Mouse (Mus musculus) megakaryocyte progenitor cell, adult 5-6 weeks (primary cell): ENCODE data around the gene Nrxn3. TPM values are rescaled to one million over a fixed set of nuclear protein-coding genes. Genes with fewer than 3 reads are reported as not detected.

Experiments
- ATAC-seq: replicated peaks from 2 replicates; pipeline ENCODE4 v1.8.0; 2016; ENCODE audit warnings: mild to moderate bottlenecking, moderate TSS enrichment, inconsistent platforms; ENCODE audit not compliant: poor library complexity
- total RNA-seq, 2 experiments: library from RNA; stranded (forward) in 1 of 2; stranded (reverse) in 1 of 2; fragments of 157-497, 149-512 nt in 1 of 2; fragments of 200-1000 nt in 1 of 2; gene quantifications; 2 replicates each; pipeline versions ENCODE4 v1.2.3 to v1.2.4; 2015 to 2017

Nrxn3 gene
- total RNA-seq, 2 experiments from 2014 or later: not detected

GRCm38 (mm10) chr12:89888647-89889046, 1166.0 kb downstream of the Nrxn3 start:
- no peak for ATAC-seq

DNA sequence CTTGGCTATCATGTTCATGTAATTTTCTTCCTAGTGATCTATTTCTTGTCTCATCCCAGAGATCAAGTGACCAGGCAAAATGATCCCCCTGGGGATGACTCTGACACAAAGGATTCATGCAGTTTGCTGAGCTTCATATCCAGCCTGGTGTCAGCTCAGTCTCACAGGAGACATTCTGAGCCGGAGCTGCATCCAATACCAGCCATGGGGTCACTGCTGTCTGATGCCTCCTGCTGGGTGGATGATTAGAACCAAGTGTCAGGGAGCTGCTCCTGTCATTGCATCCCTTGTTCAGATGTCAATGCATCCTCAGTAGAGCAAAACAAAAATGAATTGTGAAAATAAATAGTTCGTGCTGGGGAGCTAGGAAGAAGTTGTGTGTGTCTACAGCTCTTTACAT, 1174.2 kb downstream of the Nrxn3 start:
- ATAC-seq: no peak

DNA sequence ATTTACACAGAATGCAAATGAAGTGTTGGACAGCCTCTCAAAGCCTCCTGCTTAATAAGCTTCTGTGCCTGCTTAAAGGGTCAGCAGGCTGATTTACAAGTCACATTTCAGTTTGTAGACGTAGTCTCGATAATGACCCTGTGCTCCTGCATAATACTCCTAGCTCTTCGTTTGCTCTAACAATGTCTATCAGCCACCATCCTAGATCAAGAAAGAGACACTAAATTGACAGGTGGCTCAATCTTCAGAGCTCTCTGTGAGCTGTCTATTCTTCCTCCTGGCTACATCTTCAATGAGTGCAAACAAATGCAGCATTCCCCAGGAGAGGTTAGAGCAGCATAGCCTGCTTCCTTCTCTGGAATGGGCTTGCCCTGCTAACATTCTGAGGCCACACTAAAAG, 1186.9 kb downstream of the Nrxn3 start:
- no peak for ATAC-seq

GRCm38 (mm10) chr12:89918138-89918829, 1195.6 kb downstream of the Nrxn3 start:
- ATAC-seq: no peak

- no peak for ATAC-seq
These were observed 1209.7 kb downstream of the Nrxn3 start for GRCm38 (mm10) chr12:89932338-89932737.

- ATAC-seq: no peak
These were observed 1211.0 kb downstream of the Nrxn3 start for GRCm38 (mm10) chr12:89933630-89934029.

DNA sequence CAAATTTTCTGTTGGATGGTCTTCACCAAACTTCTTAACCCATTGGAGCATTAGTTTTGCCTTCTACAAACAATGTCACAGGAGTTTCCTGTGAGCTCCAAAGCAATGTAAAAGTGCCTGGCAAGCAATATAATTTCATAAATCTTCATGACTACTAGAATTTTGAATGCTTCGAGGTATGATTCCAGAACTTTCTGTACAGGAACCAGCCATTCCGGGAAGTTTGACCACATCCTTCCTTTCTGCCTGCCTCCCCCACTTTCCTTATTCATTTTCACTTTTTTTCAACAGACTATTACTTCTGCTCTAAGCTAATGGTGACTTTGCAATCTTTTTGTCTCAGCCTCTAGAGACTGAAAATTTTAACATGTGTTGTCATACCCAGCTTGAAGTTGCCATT, 1218.1 kb downstream of the Nrxn3 start:
- ATAC-seq: no peak

DNA sequence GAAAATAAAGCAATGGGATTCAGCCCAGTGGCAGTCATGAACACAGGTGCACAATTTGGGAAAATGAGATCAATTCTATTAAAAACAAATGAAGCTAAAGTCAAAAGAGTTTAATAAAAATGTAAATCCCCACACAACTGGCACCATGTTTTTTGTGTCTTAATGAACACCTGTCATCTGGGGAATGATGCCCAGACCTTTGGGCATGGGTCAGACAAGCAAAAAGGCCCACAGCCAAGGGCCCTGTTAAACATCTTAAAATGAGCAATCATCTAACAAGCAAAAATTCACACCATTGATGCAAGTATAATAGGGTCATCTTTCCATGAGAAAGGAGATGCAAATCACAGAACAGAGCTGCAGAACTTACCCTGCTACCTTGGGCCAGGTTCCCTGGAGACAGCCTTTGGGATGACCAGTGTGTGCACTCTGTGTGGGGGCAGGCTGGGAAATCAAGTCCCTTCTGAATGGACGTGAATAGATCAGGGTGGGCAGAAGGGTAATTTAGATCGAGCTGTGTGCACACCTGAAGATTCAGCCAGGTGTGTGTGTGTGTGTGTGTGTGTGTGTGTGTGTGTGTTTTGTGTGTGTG, 1223.3 kb downstream of the Nrxn3 start:
- no peak for ATAC-seq

DNA sequence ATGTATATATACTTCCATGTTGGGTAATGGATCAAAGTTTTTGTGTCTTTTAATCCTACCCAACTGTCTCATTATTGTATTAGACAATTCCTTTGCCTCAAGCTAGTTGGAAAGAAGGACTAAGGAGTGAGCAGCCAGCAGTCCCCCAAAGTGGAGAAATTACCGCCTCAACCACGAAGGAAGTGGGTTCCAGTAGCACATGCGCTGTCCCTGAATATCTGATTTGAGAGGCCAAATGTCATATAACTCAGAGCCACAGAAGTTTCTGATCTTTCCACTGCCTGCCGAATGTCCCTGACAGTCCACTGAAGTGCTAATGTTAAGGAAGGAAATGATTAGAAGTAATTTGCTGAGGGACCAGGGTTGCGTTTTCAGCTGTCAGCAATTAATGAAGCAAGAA, 1223.8 kb downstream of the Nrxn3 start:
- peak; percentile 44; the same call in 1 of the 2 replicates for ATAC-seq

- no peak for ATAC-seq
These were observed 1230.6 kb downstream of the Nrxn3 start for GRCm38 (mm10) chr12:89953237-89953636.

- ATAC-seq: peak; percentile 58; the same call in 1 of the 2 replicates
These were observed 1231.0 kb downstream of the Nrxn3 start for GRCm38 (mm10) chr12:89953649-89954048.

DNA sequence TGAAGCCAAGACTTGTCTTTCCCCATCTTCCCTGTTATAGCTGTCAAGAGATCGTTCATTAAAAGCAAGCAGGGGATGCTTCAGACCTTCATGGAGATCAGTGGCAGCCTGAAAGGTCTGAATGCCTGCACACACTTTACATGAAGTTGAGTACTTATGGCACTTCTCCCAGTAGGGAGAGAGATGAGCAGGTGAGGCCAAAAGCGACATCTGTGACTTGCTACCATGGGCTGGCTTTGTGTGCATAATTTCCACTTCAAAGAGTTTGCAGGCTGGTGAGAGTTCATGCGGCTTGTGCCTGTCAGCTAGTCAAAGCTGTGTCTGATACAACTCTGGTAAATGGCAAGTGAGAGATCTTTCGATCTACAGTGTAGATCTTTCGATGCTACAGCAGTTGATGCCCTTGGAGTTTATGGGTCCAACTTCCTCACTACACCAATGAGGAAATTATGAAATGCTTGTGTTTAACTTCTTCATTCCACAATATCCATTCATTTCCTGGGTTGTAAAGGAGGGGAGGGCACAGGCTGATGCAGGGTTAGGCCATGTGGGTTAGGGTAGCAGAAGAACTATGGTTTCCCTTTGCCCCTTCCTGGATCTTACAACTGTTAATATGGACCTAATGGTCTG, 1231.9 kb downstream of the Nrxn3 start:
- peak; percentile 97 for ATAC-seq

- ATAC-seq: peak; percentile 99
These were observed 1240.4 kb downstream of the Nrxn3 start for GRCm38 (mm10) chr12:89963073-89963472.

GRCm38 (mm10) chr12:89976648-89977047, 1254.0 kb downstream of the Nrxn3 start:
- ATAC-seq: no peak

DNA sequence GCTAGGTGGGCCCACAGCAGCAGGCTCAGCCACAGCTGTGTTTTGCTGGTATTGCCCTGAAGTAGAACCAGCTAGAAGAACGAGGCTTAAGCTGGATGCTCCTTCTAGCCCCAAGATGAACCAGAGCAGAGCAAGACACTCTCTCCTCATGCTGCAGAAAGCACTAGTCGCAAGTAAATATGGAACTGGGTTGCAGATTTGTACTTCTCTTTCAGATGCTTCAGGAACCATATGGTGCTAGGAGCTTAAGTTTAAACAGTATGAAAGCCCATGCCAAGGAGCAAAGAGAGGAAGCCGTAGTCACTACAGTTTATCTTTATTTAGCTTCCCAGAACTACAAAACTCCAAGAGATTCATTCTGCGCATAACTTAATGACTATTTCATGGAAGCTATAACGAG, 1254.8 kb downstream of the Nrxn3 start:
- no peak for ATAC-seq

DNA sequence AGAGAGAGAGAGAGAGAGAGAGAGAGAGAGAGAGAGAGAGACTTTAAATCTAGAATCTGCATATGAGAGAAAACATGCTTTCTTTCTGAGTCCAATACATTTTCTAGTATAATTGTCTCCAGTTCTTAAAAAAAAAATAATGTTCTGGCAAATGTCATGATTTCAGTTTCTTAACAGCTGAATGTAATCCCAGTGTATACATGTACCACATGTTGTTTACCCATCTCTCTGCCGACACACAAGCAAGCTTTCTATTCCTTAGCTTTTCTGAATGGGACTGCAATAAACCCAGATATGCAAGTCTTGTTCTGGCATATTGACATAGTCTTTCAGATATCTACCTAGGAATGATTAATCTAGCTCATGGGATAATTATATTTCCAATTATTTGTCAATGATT, 1256.5 kb downstream of the Nrxn3 start:
- no peak for ATAC-seq

DNA sequence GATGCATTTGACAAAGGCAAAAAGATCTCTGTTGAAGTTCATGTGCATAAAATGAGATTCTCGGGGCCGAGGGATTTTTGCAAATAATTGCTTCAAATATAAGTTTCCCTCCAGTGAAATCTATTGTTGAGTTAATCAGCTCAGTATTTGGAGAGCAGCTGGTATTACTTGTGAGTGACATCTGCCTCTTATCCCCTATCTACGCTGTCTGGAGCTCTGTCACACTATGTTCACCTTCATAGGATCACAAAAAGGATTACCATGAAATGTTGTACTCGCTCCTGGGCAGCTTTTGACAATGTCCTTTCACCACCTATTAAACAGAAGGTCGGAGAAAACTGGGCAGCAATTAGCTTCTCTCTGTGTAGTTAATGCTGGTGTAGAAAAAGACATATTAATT, 1259.8 kb downstream of the Nrxn3 start:
- ATAC-seq: no peak

DNA sequence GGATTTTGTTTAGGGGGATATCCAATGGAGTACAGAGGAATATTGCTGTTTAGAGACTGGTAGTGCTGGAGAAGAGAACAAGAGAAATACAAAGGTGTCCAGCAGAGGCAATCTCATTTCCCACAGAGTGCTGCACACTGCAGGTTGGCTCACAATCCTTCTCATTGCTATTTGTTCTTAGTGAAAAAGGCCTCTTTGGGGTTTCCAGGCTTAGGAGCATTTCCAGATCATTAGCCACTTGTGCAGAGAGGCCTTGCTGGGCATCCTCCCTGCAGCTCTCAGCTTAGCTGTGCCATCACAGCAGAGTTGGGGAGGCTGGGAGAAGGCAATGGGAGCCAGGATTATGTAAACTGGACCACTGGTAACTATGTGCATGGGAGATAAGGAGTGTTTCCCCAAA, 1260.7 kb downstream of the Nrxn3 start:
- no peak for ATAC-seq

- no peak for ATAC-seq
These were observed 1263.5 kb downstream of the Nrxn3 start for GRCm38 (mm10) chr12:89986219-89986618.

DNA sequence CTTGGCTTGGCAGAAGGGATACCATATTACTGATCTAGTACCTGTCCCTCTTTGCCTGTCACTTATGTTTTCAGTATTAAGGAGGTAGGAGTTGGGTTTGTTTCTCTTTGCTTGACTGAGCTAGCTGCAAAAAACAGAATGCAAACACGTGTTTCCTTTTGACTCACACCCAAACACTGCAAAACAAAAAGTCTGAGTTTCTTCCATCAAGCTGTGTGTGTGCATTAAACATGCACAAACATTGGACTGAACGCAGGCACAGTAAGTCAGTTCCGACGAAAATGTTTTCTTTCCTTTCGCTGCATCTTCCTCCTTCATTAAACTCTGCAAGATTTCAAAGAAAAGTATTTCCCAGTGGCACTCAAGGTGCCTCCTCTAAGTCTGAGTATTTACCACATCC, 1270.6 kb downstream of the Nrxn3 start:
- ATAC-seq: no peak

DNA sequence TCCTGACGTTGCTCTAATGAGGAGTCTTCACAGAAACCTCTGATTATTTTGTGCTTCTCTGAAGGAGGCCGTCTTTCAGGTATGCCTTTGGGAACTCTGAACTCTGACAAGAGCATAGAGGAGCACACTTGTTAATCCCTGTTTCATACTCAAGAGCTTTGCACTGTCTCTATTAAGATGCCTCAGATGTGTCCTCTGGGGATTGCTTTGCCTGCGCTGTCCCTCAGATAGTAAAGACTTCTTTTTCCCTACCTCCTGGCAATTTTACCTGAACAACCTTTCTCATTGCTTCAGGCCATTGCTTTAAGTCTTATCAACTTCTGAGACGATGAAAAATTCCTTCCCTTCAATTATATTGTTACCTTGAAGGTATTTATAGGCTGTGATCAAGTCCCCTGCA, 1272.7 kb downstream of the Nrxn3 start:
- ATAC-seq: no peak

GRCm38 (mm10) chr12:90010280-90010679, 1287.6 kb downstream of the Nrxn3 start:
- no peak for ATAC-seq
